In genomic region chr6:39724866-39725711, GRCm38 (mm10) we compare ENCODE assay signal across 8 mouse cellular contexts. TPM values are rescaled to one million over a fixed set of nuclear protein-coding genes. Genes with fewer than 3 reads are reported as not detected.
DNase-seq lines count a peak whose midpoint lies in the region; ATAC-seq lines count a peak whose summit lies in the region.

TSS of gene Braf (minus strand) at chr6:39725463.

- H3K36me3 ChIP-seq in hindbrain, embryonic 12.5 days, result no peaks in the 10 kb centered on the region

- no peaks in the 10 kb centered on the region for H3K27me3 ChIP-seq in hindbrain, embryonic 12.5 days

- H3K4me3 ChIP-seq in hindbrain, embryonic 12.5 days, result peak within 1 kb of the TSS; percentile 77

- no peaks in the 10 kb centered on the region for H3K9me3 ChIP-seq in hindbrain, embryonic 12.5 days (replicated peaks)

- peak within 1 kb of the TSS; percentile 90 for H3K4me2 ChIP-seq in hindbrain, embryonic 12.5 days (replicated peaks)

- under 1% methylated on average over 59 of the region's 101 CpGs for WGBS in hindbrain, embryonic 12.5 days

- peak; percentile 92 for ATAC-seq in hindbrain, embryonic 12.5 days (ENCODE audit: low FRiP score)

- H3K9ac ChIP-seq in hindbrain, embryonic 12.5 days, result peak within 1 kb of the TSS; percentile 80

- DNase-seq in Muller cell, postnatal 12 days (ENCODE audit: inconsistent ontology term), result peak; percentile 93
- peak; percentile 87 for DNase-seq in cerebellum, adult 9-11 months
- DNase-seq in frontal cortex, postnatal 10 days (ENCODE audit: low spot score in 2 of 2), result peak; percentile 84 to 88
- peak; percentile 86 to 90 for DNase-seq in layer of hippocampus, postnatal 14 days (ENCODE audit: low spot score in 2 of 2)
- DNase-seq in lung, postnatal 14 days, result peak; percentile 85
- DNase-seq in retina, adult 2 months (ENCODE audit: low read depth, low spot score), result peak; percentile 83
- DNase-seq in thymus, postnatal 36 days, result peak; percentile 79 to 82

- peak within 1 kb of the TSS; percentile 98 for H3K27ac ChIP-seq in hindbrain, embryonic 12.5 days

- peaks cover 21% of the 10 kb centered on the region for H3K4me1 ChIP-seq in hindbrain, embryonic 12.5 days

RNA-seq across cellular contexts. Expression of gene Braf, which starts in this region (rescaled TPM):
- polyA plus RNA-seq in hindbrain, embryonic 12.5 days (2016; fragmentation: Nextera tagmentation; extraction: Ambion mirVana), result 25.7 and 29.2 TPM in 2 replicates
- 100 to 1,000 TPM in 1 of 2 experiments, 10 to 100 TPM in 1; 99.6 to 107 TPM for total RNA-seq in layer of hippocampus, postnatal 14 days (2021)

Comparison
In these comparisons a context has a peak if more than half of its experiments do, and no peak if none do; other contexts are left out.
1. Peak in every context shown above with its lines: DNase-seq, ATAC-seq, H3K4me3 ChIP-seq and H3K27ac ChIP-seq.